Mouse (Mus musculus) thymus, adult 2 months (tissue): ENCODE data around the gene Fgf12. TPM values are rescaled to one million over a fixed set of nuclear protein-coding genes. Genes with fewer than 3 reads are reported as not detected.

ENCODE experiments used
- DNase-seq: peaks from one replicate; pipeline ENCODE4 v3.0.0; 2021
- H3K27ac ChIP-seq: fragments of 200-500 bp; 2 replicates; pipeline ENCODE4 v1.5.1; 2012; ENCODE audit warnings: low read length, control low read depth; ENCODE audit not compliant: control insufficient read depth, insufficient read depth
- H3K27me3 ChIP-seq: fragments of 200-500 bp; 2 replicates; pipeline ENCODE4 v1.6.1; 2012; ENCODE audit warnings: mild to moderate bottlenecking, low read length, moderate library complexity, mixed read lengths; ENCODE audit not compliant: control insufficient read depth, insufficient read depth
- H3K36me3 ChIP-seq: fragments of 200-500 bp; 2 replicates; pipeline ENCODE4 v1.6.1; 2012; ENCODE audit warnings: mild to moderate bottlenecking, low read length, moderate library complexity; ENCODE audit not compliant: control insufficient read depth, insufficient read depth
- H3K4me1 ChIP-seq: fragments of 200-500 bp; replicated peaks from 2 replicates; pipeline ENCODE4 v1.6.1; 2012; ENCODE audit warnings: low read length; ENCODE audit not compliant: control insufficient read depth, insufficient read depth
- H3K4me3 ChIP-seq: fragments of 200-500 bp; 2 replicates; pipeline ENCODE4 v1.5.1; 2012; ENCODE audit warnings: mild to moderate bottlenecking, low read length, control low read depth, moderate library complexity; ENCODE audit not compliant: control insufficient read depth, insufficient read depth
- CTCF ChIP-seq: fragments of 200-500 bp; IDR thresholded peaks from 2 replicates; pipeline ENCODE4 v1.5.1; 2012; ENCODE audit warnings: mild to moderate bottlenecking, control low read depth, low read length, moderate library complexity, borderline replicate concordance; ENCODE audit not compliant: control insufficient read depth, poor library complexity, insufficient read depth; ENCODE audit errors: extremely low read depth
- POLR2A ChIP-seq: fragments of 200-500 bp; IDR thresholded peaks from 2 replicates; pipeline ENCODE4 v1.6.1; 2012; ENCODE audit warnings: mild to moderate bottlenecking, low read length, control low read depth, moderate library complexity; ENCODE audit not compliant: control insufficient read depth, poor library complexity, insufficient read depth; ENCODE audit errors: extremely low read depth
- WGBS: fragments of 180-500 bp; shearing (Covaris S2); methylation state at CpG from one replicate; pipeline ENCODE4 v1.1.7; 2018; 5-methylcytosine and 5-hydroxymethylcytosine counted together
- polyA plus RNA-seq: library from polyadenylated mRNA; depleted of rRNA; stranded (reverse); fragments of >200 nt; gene quantifications from 2 replicates; pipeline ENCODE4 v1.2.3, GENCODE M21; 2012

The Fgf12 gene
- polyA plus RNA-seq, 1 experiment: 0.65 TPM

DNA sequence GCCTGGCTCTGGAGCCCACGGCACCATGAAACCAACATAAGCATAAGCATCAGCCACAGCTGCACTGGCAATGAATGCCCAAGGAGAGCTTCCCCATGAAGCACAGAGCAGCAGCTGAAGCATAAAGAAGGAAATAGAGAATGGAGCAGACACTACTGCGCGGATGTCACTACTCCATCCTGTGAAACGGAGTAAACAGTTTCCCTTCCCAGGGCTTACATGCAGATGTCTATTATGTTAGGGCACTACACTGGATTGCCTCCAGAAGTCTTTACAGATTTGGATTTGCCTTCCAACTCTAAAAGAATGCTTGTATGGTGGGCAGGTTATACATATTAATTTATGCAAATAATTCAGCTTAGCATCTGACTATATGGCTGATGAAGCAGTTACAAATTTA lies 441.2 kb downstream of the Fgf12 start:
- no peak for DNase-seq
- TF ChIP-seq POLR2A (no peak), CTCF (no peak)
- 77% methylated on average over 4 of the region's 4 CpGs for WGBS
- H3K4me1 ChIP-seq: no peaks in the 10 kb centered on the region
- H3K27ac ChIP-seq: no peak overlapping the region
- H3K27me3 ChIP-seq: no peaks in the 10 kb centered on the region
- no peak overlapping the region for H3K4me3 ChIP-seq
- H3K36me3 ChIP-seq: no peaks in the 10 kb centered on the region

DNA sequence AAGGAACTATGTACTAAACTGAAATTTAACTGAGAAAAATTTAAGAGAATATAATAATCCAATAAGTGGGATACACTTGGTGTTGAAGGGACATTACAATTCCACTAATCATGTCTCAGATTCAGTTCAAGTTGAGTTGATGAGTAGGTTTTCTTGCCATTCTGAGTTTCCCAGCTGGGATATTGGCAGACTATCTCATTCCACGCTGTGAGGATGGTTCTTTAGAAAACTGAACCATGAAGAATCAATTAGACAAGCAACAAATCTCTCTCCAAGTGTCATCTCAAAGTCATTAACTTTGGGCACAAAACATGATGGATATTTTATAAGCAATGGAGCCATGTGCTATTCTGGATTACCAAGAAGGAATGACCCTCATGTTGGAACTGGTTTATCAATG lies 449.0 kb downstream of the Fgf12 start:
- Histone ChIP-seq H3K27ac (no peak overlapping the region), H3K4me3 (no peak overlapping the region), H3K36me3 (no peaks in the 10 kb centered on the region), H3K27me3 (no peaks in the 10 kb centered on the region), H3K4me1 (no peaks in the 10 kb centered on the region)
- DNase-seq: no peak
- TF ChIP-seq POLR2A (no peak), CTCF (no peak)
- 66% methylated on average over 1 of the region's 1 CpGs for WGBS

DNA sequence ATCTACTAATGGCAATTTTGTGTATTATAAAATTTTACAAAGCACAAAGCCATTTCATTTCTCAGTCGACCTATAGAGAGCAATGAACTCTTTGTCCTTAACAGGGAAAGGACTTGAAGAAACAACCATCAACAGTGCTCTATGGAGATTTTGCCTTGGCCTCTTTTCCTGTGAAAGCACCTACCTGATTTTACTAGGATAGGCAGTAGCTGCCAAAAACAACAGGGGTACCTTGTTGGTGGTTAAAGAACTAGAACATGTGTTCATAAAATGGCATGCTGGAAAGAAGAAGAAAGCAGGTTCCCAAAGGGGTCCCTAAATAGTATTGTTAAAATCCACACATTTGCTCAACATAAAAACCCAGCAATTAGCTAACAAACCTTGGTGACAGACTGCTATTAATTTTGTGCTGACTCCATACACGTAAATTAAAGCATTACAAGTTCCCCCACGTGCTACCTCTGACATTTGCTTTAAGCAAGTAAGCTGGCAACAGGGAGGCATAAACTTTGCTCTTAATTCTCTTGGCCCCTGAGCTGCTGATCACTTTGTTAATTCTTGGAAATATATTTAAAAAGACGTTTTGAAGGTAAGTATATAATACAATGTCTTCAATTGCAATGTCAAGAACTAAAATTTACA lies 463.1 kb downstream of the Fgf12 start:
- Histone ChIP-seq H3K27ac (no peak overlapping the region), H3K36me3 (no peaks in the 10 kb centered on the region), H3K4me3 (no peak overlapping the region), H3K27me3 (no peaks in the 10 kb centered on the region), H3K4me1 (no peaks in the 10 kb centered on the region)
- TF ChIP-seq CTCF (no peak), POLR2A (no peak)
- WGBS: 68% methylated on average over 4 of the region's 4 CpGs
- DNase-seq: no peak

DNA sequence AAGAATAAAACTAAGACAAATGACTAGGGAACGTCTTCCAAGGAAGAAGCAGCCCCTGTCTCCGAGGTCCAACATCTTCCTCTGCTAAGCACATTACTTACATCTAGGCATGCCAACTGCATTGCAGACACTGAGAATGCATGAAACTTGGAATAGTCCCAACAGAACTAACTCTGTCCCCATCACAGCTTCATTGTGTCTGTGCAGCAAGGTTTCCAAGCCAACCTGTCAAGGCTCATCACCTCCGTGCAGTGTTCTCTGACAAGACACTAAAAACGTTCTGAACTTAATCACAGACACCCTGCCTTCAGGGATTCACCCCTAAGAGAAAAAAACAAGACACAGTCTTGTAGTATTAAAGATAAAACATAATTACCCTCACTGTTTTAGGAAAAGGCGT lies 495.0 kb downstream of the Fgf12 start:
- 77% methylated on average over 5 of the region's 5 CpGs for WGBS
- H3K4me1 ChIP-seq: no peaks in the 10 kb centered on the region
- no peak overlapping the region for H3K4me3 ChIP-seq
- DNase-seq: no peak
- H3K36me3 ChIP-seq: no peaks in the 10 kb centered on the region
- no peaks in the 10 kb centered on the region for H3K27me3 ChIP-seq
- H3K27ac ChIP-seq: no peak overlapping the region
- no peak for TF ChIP-seq POLR2A
- no peak for TF ChIP-seq CTCF

DNA sequence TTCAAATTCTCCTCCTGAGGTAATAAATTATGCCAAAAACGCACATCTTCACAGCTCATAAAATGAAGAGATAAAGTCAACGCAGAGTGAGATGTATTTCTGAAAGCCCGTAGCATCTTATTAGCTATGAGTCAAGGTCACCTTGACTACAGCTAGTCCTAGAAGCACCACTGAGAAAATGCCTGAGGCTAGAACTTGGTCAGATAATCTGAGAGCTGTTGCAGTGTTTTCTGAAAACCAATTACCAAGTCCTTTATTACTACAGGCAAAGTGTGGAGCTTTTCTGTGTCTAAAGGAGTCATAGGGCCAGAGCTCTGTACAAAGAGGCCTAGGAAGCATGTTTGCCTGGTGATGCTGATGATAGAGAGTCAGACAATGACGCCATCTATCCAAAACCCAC lies 498.6 kb downstream of the Fgf12 start:
- TF ChIP-seq POLR2A (no peak), CTCF (no peak)
- no peak for DNase-seq
- H3K27me3 ChIP-seq: no peaks in the 10 kb centered on the region
- H3K4me1 ChIP-seq: no peaks in the 10 kb centered on the region
- no peak overlapping the region for H3K4me3 ChIP-seq
- 91% methylated on average over 4 of the region's 4 CpGs for WGBS
- H3K36me3 ChIP-seq: no peaks in the 10 kb centered on the region
- no peak overlapping the region for H3K27ac ChIP-seq

DNA sequence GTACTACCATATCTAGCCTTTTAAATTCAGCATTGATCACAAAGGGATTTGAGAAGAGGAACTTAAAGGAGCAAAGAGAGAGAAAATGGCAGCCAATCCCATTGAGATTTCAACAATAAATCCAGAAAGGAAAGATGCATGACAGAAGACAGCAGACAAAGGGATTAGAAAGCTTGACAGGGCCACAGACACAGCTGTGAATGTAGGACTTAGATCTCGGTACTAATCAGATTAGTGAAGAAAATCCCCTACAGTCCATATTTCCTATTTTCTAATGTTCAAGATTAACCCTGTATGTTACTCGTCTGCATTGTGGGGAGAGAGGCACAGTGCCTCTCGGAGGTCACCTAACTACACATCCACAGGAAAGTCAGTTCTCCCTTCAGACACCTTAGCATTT lies 500.9 kb downstream of the Fgf12 start:
- TF ChIP-seq POLR2A (no peak), CTCF (no peak)
- DNase-seq: no peak
- H3K36me3 ChIP-seq: no peaks in the 10 kb centered on the region
- WGBS: 82% methylated on average over 3 of the region's 3 CpGs
- no peak overlapping the region for H3K4me3 ChIP-seq
- no peaks in the 10 kb centered on the region for H3K27me3 ChIP-seq
- no peaks in the 10 kb centered on the region for H3K4me1 ChIP-seq
- no peak overlapping the region for H3K27ac ChIP-seq
